Mouse (Mus musculus): ENCODE results near the gene Snx32. TPM values are rescaled to one million over a fixed set of nuclear protein-coding genes. Genes with fewer than 3 reads are reported as not detected.

Gene Snx32
- total RNA-seq, 2 experiments from 2014 or later: 81.5 to 89.0 TPM

DNA sequence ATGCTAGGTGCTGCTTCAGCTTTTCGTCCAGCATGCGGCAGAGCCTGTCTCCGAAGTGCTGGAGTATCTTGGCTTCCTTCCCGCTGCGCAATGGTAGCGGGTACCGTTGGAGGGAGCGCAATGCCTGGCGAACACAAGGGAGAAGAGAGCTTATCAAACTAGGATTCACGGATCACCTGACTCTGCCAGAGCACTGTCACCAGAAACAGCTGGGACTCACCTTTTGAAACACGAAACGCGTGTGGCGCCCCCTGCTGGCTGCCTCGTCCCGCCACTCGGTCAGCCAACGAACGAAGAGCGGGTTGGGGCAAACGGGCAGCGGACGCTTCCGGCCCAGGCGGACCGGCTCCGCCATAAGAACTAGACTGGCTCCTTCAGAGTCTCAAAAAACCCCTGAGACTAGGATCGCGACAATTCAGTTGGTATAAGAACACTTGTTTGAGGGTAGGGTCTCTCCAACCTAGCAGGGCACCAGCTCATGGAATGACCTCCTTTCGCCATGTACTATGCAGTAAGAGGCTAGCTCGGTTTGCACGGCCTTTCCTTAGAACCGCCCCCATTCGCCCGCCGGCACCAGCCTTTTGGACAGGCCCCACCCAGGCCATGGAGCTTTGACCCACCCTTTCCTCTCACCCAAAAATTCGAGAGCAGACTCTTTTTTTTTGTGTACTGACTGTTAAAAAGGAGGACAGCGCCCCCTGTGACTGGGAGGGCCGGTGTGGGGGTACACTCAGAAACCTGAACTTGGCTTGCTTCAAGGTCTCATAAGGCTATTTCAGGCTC, 22.4 kb downstream of the Snx32 start, which contains the start of gene Mus81:
Mus81 (minus strand) TSS at position 635 of the 783 bp plus-strand sequence.
- intact Hi-C loops (cut with DNase I): loop anchor here (2.0 kb wide), 2 partner anchors 31 to 121 kb away; partner anchors contain the start of genes Banf1, Ccdc85b and Eif1ad
- TF ChIP-seq CTCF (IDR thresholded peaks at IDR 0.05): peak; percentile 74
- peak; percentile 91 to 93 for DNase-seq (ENCODE audit: extremely low spot score in 1 of 2, low spot score in 2 of 2)
- H3K27ac ChIP-seq: peak within 1 kb of the TSS; percentile 99
- H3K4me3 ChIP-seq: peak within 1 kb of the TSS; percentile 91

- H3K27ac ChIP-seq: no peak overlapping the region
- no peak overlapping the region for H3K4me3 ChIP-seq
- no peak for TF ChIP-seq CTCF (IDR thresholded peaks at IDR 0.05)
- intact Hi-C loops (cut with DNase I): no loop called here
- DNase-seq (ENCODE audit: extremely low spot score in 1 of 2, low spot score in 2 of 2): no peak
Observed at GRCm38 (mm10) chr19:5486771-5487170, 23.6 kb downstream of the Snx32 start.

DNA sequence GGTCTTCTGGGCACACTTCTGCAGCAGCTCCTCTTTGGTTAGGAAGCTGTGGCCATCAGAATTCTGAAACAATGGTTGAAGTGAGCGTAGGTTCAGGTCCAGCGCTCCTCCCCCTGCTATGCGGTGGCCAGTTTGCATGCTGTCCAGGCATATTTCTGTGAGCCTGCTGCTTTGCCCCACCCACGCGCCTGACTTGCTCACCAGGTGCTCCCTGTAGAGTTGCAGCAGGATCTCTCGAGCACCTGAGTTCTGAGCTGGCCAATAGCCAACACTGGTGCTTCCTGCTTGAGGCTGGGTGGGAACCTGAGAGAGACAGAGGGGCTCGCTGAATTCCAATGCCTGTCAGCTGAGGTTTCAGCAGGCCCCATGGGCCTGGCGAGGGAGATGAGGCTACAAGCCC, 24.1 kb downstream of the Snx32 start:
- no peak for TF ChIP-seq CTCF (IDR thresholded peaks at IDR 0.05)
- intact Hi-C loops (cut with DNase I): no loop called here
- DNase-seq (ENCODE audit: extremely low spot score in 1 of 2, low spot score in 2 of 2): no peak
- no peak overlapping the region for H3K4me3 ChIP-seq
- H3K27ac ChIP-seq: no peak overlapping the region

GRCm38 (mm10) chr19:5485821-5486220, 24.5 kb downstream of the Snx32 start:
- no peak for TF ChIP-seq CTCF (IDR thresholded peaks at IDR 0.05)
- no peak for DNase-seq (ENCODE audit: extremely low spot score in 1 of 2, low spot score in 2 of 2)
- Histone ChIP-seq H3K4me3 (no peak overlapping the region), H3K27ac (no peak overlapping the region)
- intact Hi-C loops (cut with DNase I): no loop called here

- H3K27ac ChIP-seq: no peak overlapping the region
- H3K4me3 ChIP-seq: no peak overlapping the region
- intact Hi-C loops (cut with DNase I): no loop called here
- no peak for DNase-seq (ENCODE audit: extremely low spot score in 1 of 2, low spot score in 2 of 2)
- TF ChIP-seq CTCF (IDR thresholded peaks at IDR 0.05): no peak
Observed at GRCm38 (mm10) chr19:5485371-5485770, 25.0 kb downstream of the Snx32 start.

DNA sequence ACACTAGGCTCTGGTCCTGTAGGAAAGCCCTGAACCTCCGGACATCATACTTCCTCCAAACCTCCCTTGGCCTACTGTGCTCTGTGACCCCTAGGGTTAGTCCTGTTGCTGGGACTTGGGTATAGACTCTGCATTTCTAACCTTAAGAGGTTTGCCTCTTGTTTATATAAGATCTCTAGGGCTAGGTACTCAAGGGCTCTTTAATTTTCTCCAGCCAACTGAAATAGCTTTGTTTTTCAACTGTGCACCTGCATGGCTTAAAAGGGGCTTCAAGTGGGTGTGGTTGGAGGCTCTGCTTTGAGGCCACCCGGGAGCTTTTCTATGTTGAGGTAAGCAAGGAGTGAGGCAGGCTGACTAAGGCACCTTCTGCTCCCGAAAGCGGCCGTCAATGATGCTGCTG, 25.8 kb downstream of the Snx32 start:
- H3K4me3 ChIP-seq: no peak overlapping the region
- intact Hi-C loops (cut with DNase I): no loop called here
- DNase-seq (ENCODE audit: extremely low spot score in 1 of 2, low spot score in 2 of 2): no peak
- no peak for TF ChIP-seq CTCF (IDR thresholded peaks at IDR 0.05)
- no peak overlapping the region for H3K27ac ChIP-seq

- DNase-seq (ENCODE audit: extremely low spot score in 1 of 2, low spot score in 2 of 2): no peak
- intact Hi-C loops (cut with DNase I): no loop called here
- H3K4me3 ChIP-seq: no peak overlapping the region
- H3K27ac ChIP-seq: no peak overlapping the region
- no peak for TF ChIP-seq CTCF (IDR thresholded peaks at IDR 0.05)
Observed at GRCm38 (mm10) chr19:5483386-5484359, 26.7 kb downstream of the Snx32 start.

DNA sequence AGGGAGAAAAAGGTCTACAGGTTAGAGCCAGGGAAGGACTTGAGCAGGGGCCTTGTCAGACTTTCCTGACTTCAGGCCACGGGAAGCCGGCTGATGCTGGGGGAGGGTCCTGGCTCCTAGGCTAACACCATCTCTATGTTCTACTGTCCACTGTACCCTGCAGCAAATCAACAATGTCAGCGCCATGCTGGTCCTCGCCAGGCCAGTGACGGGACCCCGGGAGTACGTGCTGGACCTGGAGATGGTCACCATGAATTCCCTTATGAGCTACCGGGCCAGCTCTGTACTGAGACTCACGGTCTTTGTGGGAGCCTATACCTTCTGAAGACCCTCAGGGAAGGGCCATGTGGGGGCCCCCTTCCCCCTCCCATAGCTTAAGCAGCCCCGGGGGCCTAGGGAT, 28.9 kb downstream of the Snx32 start:
- DNase-seq (ENCODE audit: extremely low spot score in 1 of 2, low spot score in 2 of 2): no peak
- H3K27ac ChIP-seq: no peak overlapping the region
- intact Hi-C loops (cut with DNase I): no loop called here
- H3K4me3 ChIP-seq: no peak overlapping the region
- TF ChIP-seq CTCF (IDR thresholded peaks at IDR 0.05): no peak

GRCm38 (mm10) chr19:5480016-5480415, 30.3 kb downstream of the Snx32 start:
- no peak overlapping the region for H3K4me3 ChIP-seq
- no peak overlapping the region for H3K27ac ChIP-seq
- no peak for DNase-seq (ENCODE audit: extremely low spot score in 1 of 2, low spot score in 2 of 2)
- intact Hi-C loops (cut with DNase I): no loop called here
- no peak for TF ChIP-seq CTCF (IDR thresholded peaks at IDR 0.05)

DNA sequence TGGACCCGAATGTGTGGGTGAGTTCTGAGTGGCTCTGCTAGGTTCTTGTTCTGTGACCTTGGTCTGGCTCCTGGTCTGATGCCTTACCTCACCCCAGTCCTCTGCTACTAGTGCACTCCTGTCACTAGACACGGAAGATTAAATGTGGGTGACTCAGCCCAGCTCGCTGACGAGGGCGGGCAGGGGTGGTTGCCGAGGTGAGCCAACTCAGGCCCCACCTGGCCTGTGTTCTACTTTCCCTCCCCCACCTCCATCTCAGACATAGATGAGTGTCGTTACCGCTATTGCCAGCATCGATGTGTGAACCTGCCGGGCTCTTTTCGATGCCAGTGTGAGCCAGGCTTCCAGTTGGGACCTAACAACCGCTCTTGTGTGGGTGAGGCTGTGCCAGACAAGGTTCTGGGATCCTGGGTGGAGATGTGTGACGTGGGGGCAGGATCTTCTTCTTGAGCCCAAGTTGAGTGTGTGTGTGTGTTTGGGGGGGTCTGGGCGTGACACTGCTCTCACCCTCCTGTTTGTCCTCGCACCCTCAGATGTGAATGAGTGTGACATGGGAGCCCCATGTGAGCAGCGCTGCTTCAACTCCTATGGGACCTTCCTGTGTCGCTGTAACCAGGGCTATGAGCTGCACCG, 32.6 kb downstream of the Snx32 start:
- no peak for DNase-seq (ENCODE audit: extremely low spot score in 1 of 2, low spot score in 2 of 2)
- TF ChIP-seq CTCF (IDR thresholded peaks at IDR 0.05): no peak
- intact Hi-C loops (cut with DNase I): no loop called here
- Histone ChIP-seq H3K4me3 (no peak overlapping the region), H3K27ac (no peak overlapping the region)

DNA sequence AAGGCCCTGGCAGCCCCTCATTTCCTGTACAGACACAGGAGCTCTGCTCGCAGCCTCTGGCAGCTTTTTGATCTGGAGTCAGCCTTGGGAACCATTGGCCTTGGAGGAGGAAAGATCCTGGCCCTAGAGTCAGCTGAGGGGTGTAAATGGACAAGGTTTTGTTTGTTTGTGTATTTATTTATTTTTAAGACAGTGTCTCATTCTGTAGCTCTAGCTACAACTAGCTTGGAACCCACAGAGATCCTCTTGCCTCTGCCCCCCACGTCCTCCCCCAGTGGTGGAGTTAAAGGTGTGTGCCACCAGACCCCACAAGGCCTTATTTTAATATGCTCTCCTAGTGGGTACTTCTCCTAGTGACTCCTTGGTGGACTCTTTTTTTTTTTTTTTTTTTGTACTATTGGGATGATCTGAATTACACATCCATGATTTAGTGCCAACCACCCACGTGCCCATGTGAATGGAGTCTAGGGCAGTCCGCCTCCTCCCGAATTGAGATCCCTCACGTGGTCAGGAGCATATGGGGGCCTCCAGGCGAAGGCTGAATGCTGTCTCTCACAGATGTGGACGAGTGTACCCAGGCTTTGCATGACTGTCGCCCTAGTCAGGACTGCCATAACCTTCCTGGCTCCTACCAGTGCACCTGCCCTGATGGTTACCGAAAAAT, 33.2 kb downstream of the Snx32 start:
- no peak overlapping the region for H3K27ac ChIP-seq
- intact Hi-C loops (cut with DNase I): no loop called here
- H3K4me3 ChIP-seq: no peak overlapping the region
- TF ChIP-seq CTCF (IDR thresholded peaks at IDR 0.05): no peak
- DNase-seq (ENCODE audit: extremely low spot score in 1 of 2, low spot score in 2 of 2): peak in 1 of 2 experiments; percentile 51
